16 mouse cellular contexts compared by ENCODE assay signal in the genomic region with DNA sequence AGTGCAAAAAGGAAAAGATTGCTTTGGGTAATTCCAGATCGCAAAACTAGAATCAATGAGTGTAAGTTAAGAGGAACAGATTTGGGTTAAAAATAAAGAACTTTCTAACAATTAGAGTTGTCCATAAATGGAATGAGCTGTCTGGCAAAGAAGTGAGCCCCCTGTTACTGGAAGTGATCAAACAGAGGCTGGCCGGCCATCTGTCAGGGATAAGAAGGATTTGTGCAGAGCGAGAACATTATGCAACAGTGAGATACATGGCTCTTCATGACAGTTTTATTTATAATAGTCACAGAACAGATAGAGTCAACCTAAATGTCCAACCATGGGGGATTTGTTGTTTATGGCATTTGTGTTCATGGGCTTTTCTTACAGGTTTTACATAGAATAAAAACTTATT. TPM values are rescaled to one million over a fixed set of nuclear protein-coding genes. Genes with fewer than 3 reads are reported as not detected.
DNase-seq lines count a peak whose midpoint lies in the region; ATAC-seq lines count a peak whose summit lies in the region.
"Had no signal": no experiment of that assay in that cellular context is flagged by ENCODE, and none has a peak within 500 bp of the region (broad histone marks: within the 10 kb centered on the region; RNA-seq: fewer than 3 reads in every experiment).

No protein-coding gene starts in this region.

- ATAC-seq in frontal cortex, adult (ENCODE audit: low TSS enrichment), result peak; percentile 77
- ATAC-seq: hindbrain, embryonic 16.5 days; liver, postnatal 0 days had no signal

- DNase-seq in frontal cortex, postnatal 25 days (ENCODE audit: low spot score in 2 of 2), result no peak
- DNase-seq in brain, embryonic 18.5 days (ENCODE audit: low read depth, low spot score), result peak; percentile 40
- peak; percentile 31 for DNase-seq in cerebellum, postnatal 36 days
- peak; percentile 33 to 89 for DNase-seq in layer of hippocampus, postnatal 14 days (ENCODE audit: low spot score in 2 of 2)
- DNase-seq in ovary, postnatal 36 days (ENCODE audit: low spot score), result no peak
- DNase-seq in gastrocnemius, adult 18-20 months (ENCODE audit: low spot score), result no peak
- no peak for DNase-seq in adrenal gland, postnatal 25 days
- DNase-seq: adrenal gland, postnatal 14 days; heart, postnatal 36 days; kidney, adult 2 months; liver; liver, postnatal 0 days; lung, postnatal 36 days; thymus, adult 18-20 months had no signal

RNA-seq across cellular contexts. Expression of gene Upp2, which starts 46.6 kb away (rescaled TPM):
- total RNA-seq in layer of hippocampus, postnatal 14 days (2021), result 10 to 100 TPM; 20.4 to 23.0 TPM
- 1 to 10 TPM; 2.1 to 3.1 TPM for total RNA-seq in gastrocnemius, adult 18-20 months (2021)
- 13.8 and 17.9 TPM in 2 replicates for total RNA-seq in adrenal gland, postnatal 25 days (2021)

RNA-seq across cellular contexts. Expression of gene Acvr1, which starts 46.8 kb away (rescaled TPM):
- total RNA-seq in layer of hippocampus, postnatal 14 days (2021), result 10 to 100 TPM; 49.0 to 49.9 TPM
- 10 to 100 TPM; 20.6 to 26.8 TPM for total RNA-seq in gastrocnemius, adult 18-20 months (2021)
- 40.1 and 50.7 TPM in 2 replicates for total RNA-seq in adrenal gland, postnatal 25 days (2021)

Comparison
In these comparisons a context has a peak if more than half of its experiments do, and no peak if none do; other contexts are left out.
1. DNase-seq: peak in brain, embryonic 18.5 days (single experiment), cerebellum, postnatal 36 days (2 of 2) and layer of hippocampus, postnatal 14 days (2 of 2); none in frontal cortex, postnatal 25 days (0 of 2), ovary, postnatal 36 days (single experiment), gastrocnemius, adult 18-20 months (single experiment) and adrenal gland, postnatal 25 days (single experiment).